Mouse (Mus musculus): ENCODE data around the gene Rufy3. TPM values are rescaled to one million over a fixed set of nuclear protein-coding genes. Genes with fewer than 3 reads are reported as not detected.

Gene Rufy3
- polyA plus RNA-seq, 1 experiment, result 0.07 TPM

- no peaks in the 10 kb centered on the region for H3K36me3 ChIP-seq (ENCODE audit: control insufficient read depth)
- H3K4me3 ChIP-seq (replicated peaks), result no peak overlapping the region
- H3K9me3 ChIP-seq (ENCODE audit: control insufficient read depth, low read length), result no peaks in the 10 kb centered on the region
- H3K27me3 ChIP-seq (ENCODE audit: control insufficient read depth), result peaks cover 43% of the 10 kb centered on the region
- peaks cover 14% of the 10 kb centered on the region for H3K4me1 ChIP-seq (ENCODE audit: control insufficient read depth)
- no peak for TF ChIP-seq TAL1 (IDR thresholded peaks at IDR 0.05; ENCODE audit: low read length)
- no peak for TF ChIP-seq GATA1 (IDR thresholded peaks at IDR 0.05; ENCODE audit: low read length)
Measured at GRCm38 (mm10) chr5:88685306-88685705, 120.5 kb downstream of the Rufy3 start.

- H3K4me1 ChIP-seq (ENCODE audit: control insufficient read depth), result peaks cover 14% of the 10 kb centered on the region
- no peak overlapping the region for H3K4me3 ChIP-seq (replicated peaks)
- no peak for TF ChIP-seq GATA1 (IDR thresholded peaks at IDR 0.05; ENCODE audit: low read length)
- TF ChIP-seq TAL1 (IDR thresholded peaks at IDR 0.05; ENCODE audit: low read length), result no peak
- H3K27me3 ChIP-seq (ENCODE audit: control insufficient read depth), result peaks cover 43% of the 10 kb centered on the region
- H3K36me3 ChIP-seq (ENCODE audit: control insufficient read depth), result no peaks in the 10 kb centered on the region
- H3K9me3 ChIP-seq (ENCODE audit: control insufficient read depth, low read length), result no peaks in the 10 kb centered on the region
Measured at GRCm38 (mm10) chr5:88685745-88686299, 121.0 kb downstream of the Rufy3 start.

DNA sequence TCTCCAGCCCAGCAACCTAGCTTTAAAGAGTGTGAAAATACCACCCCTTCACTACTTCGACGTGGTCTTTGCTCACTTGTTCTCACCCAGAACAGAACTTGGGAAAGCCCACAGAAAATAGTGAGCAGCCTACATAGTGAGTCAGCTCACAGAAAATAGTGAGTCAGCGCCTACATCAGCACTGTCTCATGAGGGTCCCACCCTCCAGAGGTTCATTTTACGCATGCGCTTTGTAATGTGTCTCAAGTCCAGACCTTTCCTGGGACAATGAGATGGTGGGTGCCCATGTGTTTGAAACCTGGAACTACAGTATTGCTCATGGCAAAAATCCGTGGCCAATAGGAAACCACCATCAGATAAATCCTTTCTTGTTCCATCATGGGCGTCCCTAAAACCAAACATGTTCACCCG, 123.2 kb downstream of the Rufy3 start:
- no peak for TF ChIP-seq TAL1 (IDR thresholded peaks at IDR 0.05; ENCODE audit: low read length)
- no peak for TF ChIP-seq GATA1 (IDR thresholded peaks at IDR 0.05; ENCODE audit: low read length)
- Histone ChIP-seq H3K27me3 (ENCODE audit: control insufficient read depth) (peaks cover 39% of the 10 kb centered on the region), H3K36me3 (ENCODE audit: control insufficient read depth) (no peaks in the 10 kb centered on the region), H3K4me3 (replicated peaks) (no peak overlapping the region), H3K4me1 (ENCODE audit: control insufficient read depth) (peaks cover 14% of the 10 kb centered on the region), H3K9me3 (ENCODE audit: control insufficient read depth, low read length) (no peaks in the 10 kb centered on the region)

DNA sequence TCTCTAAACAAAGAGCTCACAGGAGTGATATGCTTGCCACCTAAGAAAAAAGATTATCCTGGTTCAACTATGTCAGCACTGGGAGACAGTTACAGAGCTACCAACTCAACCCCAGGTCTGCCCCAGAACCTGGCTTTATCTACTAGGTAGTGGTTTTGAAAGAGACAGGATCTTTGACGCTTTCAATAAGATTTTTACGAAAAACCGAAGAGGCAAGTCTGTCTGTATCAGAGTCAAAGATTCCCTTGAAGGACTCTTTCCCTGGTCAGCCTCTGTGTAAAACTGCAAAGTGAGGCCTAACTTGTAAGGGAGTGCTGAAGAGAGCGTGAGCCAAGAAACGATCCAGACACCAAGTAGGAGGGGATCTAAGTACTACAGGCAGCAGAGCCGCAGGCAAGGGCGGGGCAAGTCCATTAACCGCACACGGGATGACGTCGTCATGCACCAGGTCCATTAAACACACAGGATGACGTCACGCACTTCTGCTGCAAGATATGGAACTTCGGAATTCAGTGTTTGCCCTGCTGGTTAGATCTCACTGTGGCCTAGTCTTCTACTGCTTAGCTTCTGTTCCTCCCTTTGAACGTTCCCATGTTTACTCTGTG, 123.8 kb downstream of the Rufy3 start:
- no peaks in the 10 kb centered on the region for H3K9me3 ChIP-seq (ENCODE audit: control insufficient read depth, low read length)
- H3K4me1 ChIP-seq (ENCODE audit: control insufficient read depth), result peaks cover 11% of the 10 kb centered on the region
- no peaks in the 10 kb centered on the region for H3K36me3 ChIP-seq (ENCODE audit: control insufficient read depth)
- no peak overlapping the region for H3K4me3 ChIP-seq (replicated peaks)
- peaks cover 32% of the 10 kb centered on the region for H3K27me3 ChIP-seq (ENCODE audit: control insufficient read depth)
- TF ChIP-seq GATA1 (IDR thresholded peaks at IDR 0.05; ENCODE audit: low read length) (no peak), TAL1 (IDR thresholded peaks at IDR 0.05; ENCODE audit: low read length) (no peak)

DNA sequence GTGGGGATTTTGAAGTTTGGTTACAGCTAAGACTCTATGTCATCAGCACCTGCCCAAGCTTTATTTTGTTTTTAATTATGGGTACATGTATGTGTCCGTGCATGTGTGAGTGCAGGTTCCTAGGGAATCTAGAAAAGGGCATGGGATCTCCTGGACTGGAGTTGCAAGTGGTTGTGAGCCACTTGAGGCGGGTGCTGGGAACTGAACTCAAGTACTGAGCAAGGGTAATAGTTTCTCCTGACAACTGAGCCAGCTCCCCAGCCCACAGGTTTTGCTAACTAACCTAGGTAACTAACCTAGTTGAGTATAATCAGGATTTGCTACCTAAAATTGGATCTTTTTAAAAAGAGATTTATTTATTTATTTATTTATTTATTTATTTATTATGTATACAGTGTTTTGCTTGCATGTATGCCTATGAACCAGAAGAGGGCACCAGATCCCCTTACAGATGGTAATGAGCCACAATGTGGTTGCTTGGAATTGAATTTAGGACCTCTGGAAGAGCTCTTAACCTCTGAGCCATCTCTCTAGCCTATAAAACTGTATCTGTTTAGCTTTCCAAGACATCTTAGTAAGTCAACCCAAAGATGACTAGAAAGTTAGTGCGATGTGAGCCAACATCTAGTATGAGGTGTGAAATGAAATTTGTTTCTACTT, 124.6 kb downstream of the Rufy3 start:
- no peaks in the 10 kb centered on the region for H3K36me3 ChIP-seq (ENCODE audit: control insufficient read depth)
- TF ChIP-seq TAL1 (IDR thresholded peaks at IDR 0.05; ENCODE audit: low read length) (no peak), GATA1 (IDR thresholded peaks at IDR 0.05; ENCODE audit: low read length) (no peak)
- peaks cover 25% of the 10 kb centered on the region for H3K27me3 ChIP-seq (ENCODE audit: control insufficient read depth)
- no peak overlapping the region for H3K4me3 ChIP-seq (replicated peaks)
- H3K9me3 ChIP-seq (ENCODE audit: control insufficient read depth, low read length), result no peaks in the 10 kb centered on the region
- H3K4me1 ChIP-seq (ENCODE audit: control insufficient read depth), result peaks cover 8% of the 10 kb centered on the region

GRCm38 (mm10) chr5:88690681-88691505, 126.1 kb downstream of the Rufy3 start:
- H3K27me3 ChIP-seq (ENCODE audit: control insufficient read depth), result peaks cover 10% of the 10 kb centered on the region
- H3K36me3 ChIP-seq (ENCODE audit: control insufficient read depth), result no peaks in the 10 kb centered on the region
- H3K4me1 ChIP-seq (ENCODE audit: control insufficient read depth), result peaks cover 4% of the 10 kb centered on the region
- no peaks in the 10 kb centered on the region for H3K9me3 ChIP-seq (ENCODE audit: control insufficient read depth, low read length)
- no peak for TF ChIP-seq GATA1 (IDR thresholded peaks at IDR 0.05; ENCODE audit: low read length)
- no peak overlapping the region for H3K4me3 ChIP-seq (replicated peaks)

- H3K4me3 ChIP-seq (replicated peaks), result no peak overlapping the region
- H3K9me3 ChIP-seq (ENCODE audit: control insufficient read depth, low read length), result no peaks in the 10 kb centered on the region
- peaks cover 5% of the 10 kb centered on the region for H3K27me3 ChIP-seq (ENCODE audit: control insufficient read depth)
- H3K4me1 ChIP-seq (ENCODE audit: control insufficient read depth), result peaks cover 4% of the 10 kb centered on the region
- no peaks in the 10 kb centered on the region for H3K36me3 ChIP-seq (ENCODE audit: control insufficient read depth)
- TF ChIP-seq TAL1 (IDR thresholded peaks at IDR 0.05; ENCODE audit: low read length) (no peak), GATA1 (IDR thresholded peaks at IDR 0.05; ENCODE audit: low read length) (no peak)
Measured at GRCm38 (mm10) chr5:88691506-88692095, 126.8 kb downstream of the Rufy3 start.

DNA sequence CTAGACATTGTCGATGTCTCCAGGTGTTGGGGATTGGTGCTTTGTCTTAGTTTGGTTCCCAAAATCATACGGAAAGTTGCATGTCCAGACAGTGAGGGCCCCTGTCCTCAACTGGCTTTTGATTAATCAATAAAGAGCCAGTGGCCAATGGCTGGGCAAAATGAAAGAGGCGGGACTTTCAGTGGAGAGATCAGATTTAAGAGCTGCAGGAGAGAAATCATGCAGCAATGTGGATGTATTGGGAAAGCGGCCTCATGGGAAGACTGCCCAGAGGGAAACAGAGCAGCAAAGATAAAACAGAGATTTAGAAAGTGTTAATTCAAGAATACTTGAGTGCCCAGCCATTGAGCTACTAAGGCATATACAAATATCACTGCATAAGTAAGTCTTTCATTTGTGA, 127.7 kb downstream of the Rufy3 start:
- Histone ChIP-seq H3K27me3 (ENCODE audit: control insufficient read depth) (no peaks in the 10 kb centered on the region), H3K4me3 (replicated peaks) (no peak overlapping the region), H3K36me3 (ENCODE audit: control insufficient read depth) (no peaks in the 10 kb centered on the region), H3K4me1 (ENCODE audit: control insufficient read depth) (peaks cover 4% of the 10 kb centered on the region), H3K9me3 (ENCODE audit: control insufficient read depth, low read length) (no peaks in the 10 kb centered on the region)
- no peak for TF ChIP-seq GATA1 (IDR thresholded peaks at IDR 0.05; ENCODE audit: low read length)
- TF ChIP-seq TAL1 (IDR thresholded peaks at IDR 0.05; ENCODE audit: low read length), result no peak

Data from erythroblast, embryonic 14.5 days (primary cell).